Mouse (Mus musculus) right cerebral cortex, postnatal 10 days (tissue): Measurements from ENCODE around the gene Prkn.

Experiments
- DNase-seq, 2 experiments: peaks; one replicate each; pipeline ENCODE4 v3.0.0; 2021; ENCODE audit warnings: low spot score in 2 of 2

Prkn gene

GRCm38 (mm10) chr17:11270179-11270578 is 430.0 kb downstream of the Prkn start:
- DNase-seq, result no peak

DNA sequence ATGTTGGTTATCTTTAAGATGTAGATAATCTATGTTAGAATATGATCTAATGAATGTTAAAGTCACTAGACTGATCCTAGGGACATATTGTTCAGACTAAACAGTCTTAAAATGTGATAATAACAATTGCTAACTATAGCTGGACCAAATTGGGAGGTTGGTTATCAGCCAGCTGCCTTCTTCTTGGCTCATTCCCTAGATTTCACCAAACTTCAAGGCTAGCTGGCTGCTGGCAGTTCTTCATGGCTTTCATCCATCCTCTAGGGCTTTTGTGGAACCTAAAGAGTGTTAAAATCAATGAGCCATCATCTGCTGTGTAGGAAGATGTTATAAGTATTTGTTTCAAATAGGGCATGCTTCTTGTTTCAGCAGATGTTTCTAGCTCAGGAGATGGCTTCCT is 431.7 kb downstream of the Prkn start:
- DNase-seq, result peak; percentile 54 to 58

GRCm38 (mm10) chr17:11284246-11284645 is 444.1 kb downstream of the Prkn start:
- no peak for DNase-seq

DNA sequence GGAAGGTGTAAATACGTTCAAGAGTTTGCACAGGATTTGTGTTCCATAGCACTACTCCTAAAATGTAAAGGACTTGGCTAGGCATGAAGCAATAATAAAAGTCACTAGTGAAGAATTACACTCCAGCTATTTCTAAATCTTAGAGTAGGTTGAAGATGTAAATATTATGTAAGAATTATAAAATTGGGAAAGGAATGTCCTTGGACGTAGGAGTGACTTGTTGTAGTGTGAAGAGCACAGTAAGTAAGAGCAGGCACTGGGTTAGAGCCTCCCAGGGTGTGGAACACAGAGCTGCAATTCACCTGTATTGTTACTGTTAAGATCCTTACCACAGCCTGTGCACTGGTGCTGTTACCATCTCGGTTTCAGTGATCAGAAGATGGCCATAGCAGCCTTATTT is 450.0 kb downstream of the Prkn start:
- DNase-seq, result no peak

DNA sequence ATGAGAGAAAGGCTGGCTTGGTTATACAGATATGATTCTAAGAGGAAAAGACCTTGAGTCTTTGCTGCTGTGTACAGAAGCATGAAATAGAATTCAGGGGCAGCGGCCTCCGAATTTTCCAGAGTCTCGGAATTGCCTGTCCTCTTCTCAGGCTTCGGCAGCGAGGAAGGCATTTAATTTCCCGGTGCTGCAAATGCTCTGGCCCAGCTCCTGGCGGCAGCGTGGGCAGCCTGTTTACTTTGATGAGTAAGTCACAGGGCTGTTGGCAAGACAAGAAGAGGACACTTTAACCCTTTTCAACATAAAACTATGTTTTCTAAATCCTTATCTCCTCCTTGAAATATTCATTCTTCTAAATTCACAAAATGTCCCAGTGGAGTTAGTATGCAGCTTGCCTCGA is 462.9 kb downstream of the Prkn start:
- DNase-seq, result peak in 1 of 2 experiments; percentile 44

GRCm38 (mm10) chr17:11309843-11310242 is 469.7 kb downstream of the Prkn start:
- DNase-seq, result no peak

DNA sequence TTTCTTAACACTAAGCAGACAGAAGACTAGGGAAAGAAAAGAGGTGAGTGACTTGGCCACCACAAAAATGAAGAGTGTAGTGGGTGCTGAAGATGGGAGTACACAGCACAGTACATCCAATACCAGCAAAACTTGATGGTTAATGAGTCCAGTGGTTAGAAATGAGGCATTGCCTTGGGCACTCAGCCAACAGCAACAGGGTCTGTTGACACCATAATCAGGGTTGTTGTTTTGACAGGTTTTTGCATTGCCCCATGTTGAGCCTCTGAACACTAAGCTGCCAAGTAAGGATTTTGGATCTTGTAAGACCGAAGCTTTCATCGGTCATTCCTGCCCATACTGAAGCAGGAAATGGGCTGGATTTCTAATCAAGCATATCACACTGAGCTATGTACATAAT is 474.0 kb downstream of the Prkn start:
- no peak for DNase-seq

DNA sequence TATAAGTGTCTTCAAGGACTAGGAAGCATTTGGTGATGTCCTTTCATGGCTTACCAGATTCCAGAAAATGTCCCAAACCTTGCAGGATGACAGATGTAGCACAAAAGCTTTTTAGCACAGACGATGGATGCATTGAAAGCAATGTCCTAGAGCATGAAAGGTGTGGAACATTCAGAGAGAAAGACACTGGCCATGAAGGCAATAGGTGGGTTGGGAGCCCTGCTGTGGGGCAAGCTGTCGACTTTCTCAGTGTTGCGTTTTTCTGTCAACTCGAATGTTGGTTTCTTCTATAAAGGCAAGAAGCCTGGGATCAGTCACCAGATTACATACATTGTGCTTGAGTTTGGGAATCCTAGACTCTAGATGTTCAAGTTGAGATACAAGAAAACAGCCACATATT is 475.5 kb downstream of the Prkn start:
- DNase-seq, result peak in 1 of 2 experiments; percentile 1

DNA sequence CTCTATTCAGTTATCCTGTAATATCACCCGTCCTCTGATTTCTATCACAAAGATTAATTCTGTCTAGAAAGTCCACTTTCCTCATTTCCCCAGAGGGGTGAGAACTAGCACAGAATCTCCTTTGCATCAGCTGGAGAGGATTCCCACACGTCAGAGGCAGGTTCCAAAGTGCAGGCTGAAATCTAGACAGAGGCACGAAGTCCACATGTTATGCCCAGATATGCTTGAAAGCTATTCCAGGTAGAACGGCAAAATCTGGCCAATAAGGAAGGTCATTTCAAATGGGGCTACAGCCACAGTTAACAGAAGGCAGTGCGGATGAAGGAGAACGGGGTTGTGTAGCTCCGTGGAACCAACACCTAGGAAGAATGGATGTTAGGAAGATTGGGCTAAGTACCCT is 478.8 kb downstream of the Prkn start:
- peak in 1 of 2 experiments; percentile 6 for DNase-seq

DNA sequence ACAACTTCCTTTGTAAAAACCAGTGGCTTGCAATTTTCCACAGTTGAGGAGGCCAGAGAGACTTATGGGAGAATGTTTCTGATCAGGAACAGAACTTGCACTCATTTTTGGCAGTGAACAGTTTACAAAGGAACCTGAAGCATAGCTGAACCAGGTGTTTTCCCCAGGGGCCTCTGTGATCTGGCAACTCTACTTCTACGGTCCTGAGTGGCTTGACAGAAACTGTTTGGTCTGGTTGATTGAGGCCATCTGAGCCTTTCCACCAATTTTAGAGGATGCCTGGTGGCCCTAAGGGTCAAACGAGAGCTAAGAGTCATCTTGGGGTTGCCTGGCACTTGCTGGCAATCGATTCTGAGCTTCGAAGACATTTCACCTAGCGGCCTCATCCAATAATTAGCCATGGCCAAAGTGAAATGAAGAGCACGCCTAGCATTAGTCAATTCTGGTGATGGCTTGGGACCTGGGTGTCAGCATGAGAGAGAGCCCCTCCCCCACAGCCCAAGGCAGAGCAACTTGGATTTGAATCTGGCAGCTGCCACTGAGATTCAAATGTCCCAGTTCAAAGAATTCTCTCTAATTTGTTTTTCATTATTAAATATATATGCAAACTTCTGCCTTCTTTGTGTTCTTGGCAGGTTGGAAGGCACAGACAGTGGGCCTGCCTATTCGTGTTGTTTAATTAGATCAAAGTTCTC is 479.6 kb downstream of the Prkn start:
- DNase-seq, result peak in 1 of 2 experiments; percentile 14

- DNase-seq, result peak in 1 of 2 experiments; percentile 25
Measured at GRCm38 (mm10) chr17:11332081-11332480, 491.9 kb downstream of the Prkn start.

- DNase-seq, result peak in 1 of 2 experiments; percentile 14
Measured at GRCm38 (mm10) chr17:11333741-11334140, 493.6 kb downstream of the Prkn start.

- DNase-seq, result peak; percentile 36 to 44
Measured at GRCm38 (mm10) chr17:11336156-11336555, 496.0 kb downstream of the Prkn start.

GRCm38 (mm10) chr17:11340368-11340767 is 500.2 kb downstream of the Prkn start:
- DNase-seq, result peak in 1 of 2 experiments; percentile 5

DNA sequence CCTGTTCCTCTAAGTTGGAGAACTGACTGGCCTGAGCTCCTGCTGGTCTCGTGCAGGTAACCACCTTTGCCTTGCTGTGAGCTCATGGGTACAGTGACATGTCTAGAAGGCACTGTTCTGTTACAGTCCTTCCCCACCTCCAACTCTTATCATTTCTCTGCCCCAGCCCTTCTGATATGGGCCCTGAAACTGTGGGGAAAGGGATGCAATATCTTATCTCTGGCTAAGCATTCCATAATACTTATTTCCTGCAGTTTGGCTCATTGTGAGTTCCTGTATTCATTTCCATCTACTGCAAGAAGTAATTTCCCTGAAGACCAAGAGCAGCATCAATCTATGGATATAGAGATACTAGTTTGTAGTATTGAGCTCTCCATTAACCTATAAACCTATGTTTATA is 506.1 kb downstream of the Prkn start:
- DNase-seq, result no peak

GRCm38 (mm10) chr17:11352778-11353552 is 512.8 kb downstream of the Prkn start:
- peak in 1 of 2 experiments; percentile 35 for DNase-seq

- DNase-seq, result no peak
Measured at GRCm38 (mm10) chr17:11353553-11353945, 513.4 kb downstream of the Prkn start.

GRCm38 (mm10) chr17:11354348-11354747 is 514.2 kb downstream of the Prkn start:
- DNase-seq, result peak; percentile 45 to 64

DNA sequence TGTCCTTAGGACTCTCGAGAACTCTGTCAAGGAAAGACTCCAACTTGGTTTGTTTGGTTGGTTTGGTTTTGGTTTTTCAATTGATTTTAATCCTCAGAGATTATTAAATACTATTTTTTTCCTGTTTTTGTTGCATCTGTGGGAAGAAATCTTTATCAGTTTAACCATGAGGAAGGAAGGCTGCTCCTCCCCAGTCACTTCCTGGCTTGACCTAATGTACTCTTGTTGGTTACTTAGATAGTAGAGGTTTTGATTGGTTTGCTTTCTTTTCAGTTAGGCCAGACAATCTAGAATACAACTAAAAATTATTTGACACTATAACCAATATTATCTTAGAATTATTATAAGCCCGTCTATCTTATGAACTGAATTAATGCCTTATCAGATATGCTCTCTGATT is 535.3 kb downstream of the Prkn start:
- no peak for DNase-seq

DNA sequence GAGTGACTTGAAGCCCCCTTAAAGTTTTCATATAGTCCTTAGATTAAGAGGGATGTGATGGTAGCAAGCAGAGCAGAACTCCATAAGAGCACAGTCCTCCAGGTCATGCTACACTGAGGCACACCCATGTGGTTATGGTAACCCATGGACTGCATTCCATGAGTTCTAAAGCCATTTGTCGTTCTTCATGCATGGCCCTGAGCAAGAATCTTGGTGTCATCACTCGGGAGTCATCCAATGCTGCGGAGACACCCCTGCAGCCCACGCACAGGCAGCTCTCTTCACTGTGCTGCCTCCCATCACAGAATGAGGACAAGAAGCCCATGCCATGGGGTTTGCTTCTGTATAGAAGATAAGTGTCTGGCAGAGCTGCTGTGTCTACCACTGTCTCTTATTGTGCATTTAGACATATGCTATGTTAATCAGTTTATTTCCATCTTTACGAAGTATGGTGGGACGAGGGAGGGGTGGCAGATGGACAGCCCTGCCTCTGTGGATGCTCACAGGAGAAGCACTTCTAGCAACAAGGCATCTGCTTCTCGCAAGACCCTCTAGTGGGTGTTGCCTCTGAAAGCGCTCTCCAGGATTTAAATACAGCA is 543.3 kb downstream of the Prkn start:
- peak; percentile 32 to 62 for DNase-seq

- peak; percentile 54 to 76 for DNase-seq
Measured at GRCm38 (mm10) chr17:11385246-11385645, 545.1 kb downstream of the Prkn start.

DNA sequence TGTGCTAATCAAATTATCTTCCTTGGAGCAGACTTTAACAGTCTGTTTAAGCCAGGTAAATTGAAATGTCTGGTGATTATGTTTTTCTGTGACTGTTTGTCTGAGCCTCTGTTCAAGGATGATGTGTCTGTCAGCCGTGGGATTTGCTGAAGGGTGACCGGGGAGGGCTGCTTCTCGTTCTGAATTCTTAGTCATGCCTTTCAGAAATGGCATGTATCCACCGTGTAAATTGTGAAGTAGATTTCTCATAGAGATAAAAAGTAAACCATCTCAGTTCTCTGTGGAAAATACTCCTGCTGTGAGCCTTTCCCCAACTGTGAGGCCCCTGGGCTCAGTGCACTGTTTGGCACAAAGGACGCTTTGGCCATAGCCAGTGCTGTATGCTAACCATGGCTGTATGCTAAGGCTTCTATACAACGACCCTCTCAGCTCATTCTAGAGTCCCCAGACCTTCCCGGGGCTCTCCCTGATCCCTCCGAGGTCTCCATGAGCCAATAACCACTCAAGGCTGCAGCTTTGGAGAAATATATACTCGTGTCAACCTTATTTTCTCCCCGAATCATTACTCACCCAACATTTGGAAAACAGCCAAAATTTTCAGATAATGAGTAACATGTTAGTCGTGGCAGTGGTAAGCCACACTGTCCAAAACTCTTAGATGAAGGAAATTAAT is 552.6 kb downstream of the Prkn start:
- no peak for DNase-seq
